Mouse (Mus musculus) MEL (cell line): ENCODE measurements around the gene Kif26b. TPM values are rescaled to one million over a fixed set of nuclear protein-coding genes. Genes with fewer than 3 reads are reported as not detected.

Source experiments
- DNase-seq: peaks from one replicate; pipeline ENCODE4 v3.0.0; 2011; ENCODE audit warnings: low read depth, low spot score
- H3K27ac ChIP-seq: 2 replicates; pipeline ENCODE4 v1.5.1; 2012; ENCODE audit warnings: low read depth, mild to moderate bottlenecking, control low read depth, low read length, moderate library complexity; ENCODE audit not compliant: control insufficient read depth
- H3K27me3 ChIP-seq, 2 experiments: fragments of 150-350 bp in 1 of 2; sonication (generic) in 1 of 2; 2 replicates each; pipeline ENCODE4 v1.6.1; 2012; ENCODE audit warnings: low read length in 2 of 2, mild to moderate bottlenecking in 2 of 2, improper control_type of control experiment in 1 of 2, moderate library complexity in 1 of 2; ENCODE audit not compliant: insufficient read depth in 2 of 2, control insufficient read depth in 1 of 2
- H3K36me3 ChIP-seq, 2 experiments: 2 replicates each; pipeline ENCODE4 v1.6.1; 2012 to 2014; ENCODE audit warnings: low read length in 2 of 2, improper control_type of control experiment in 1 of 2, inconsistent platforms in 1 of 2, mild to moderate bottlenecking in 1 of 2; ENCODE audit not compliant: insufficient read depth in 2 of 2, control insufficient read depth in 1 of 2
- H3K4me1 ChIP-seq, 2 experiments: fragments of 150-350 bp in 1 of 2; sonication (generic) in 1 of 2; 2 replicates each; pipeline ENCODE4 v1.6.1; 2012; ENCODE audit warnings: low read length in 2 of 2, improper control_type of control experiment in 1 of 2, mild to moderate bottlenecking in 1 of 2; ENCODE audit not compliant: insufficient read depth in 2 of 2, control insufficient read depth in 1 of 2
- H3K4me3 ChIP-seq, 2 experiments: fragments of 150-350 bp in 1 of 2; sonication (generic) in 1 of 2; 2 replicates each; pipeline ENCODE4 v1.5.1; 2012; ENCODE audit warnings: low read depth in 2 of 2, low read length in 2 of 2, mild to moderate bottlenecking in 2 of 2, moderate library complexity in 2 of 2, control low read depth in 1 of 2, improper control_type of control experiment in 1 of 2; ENCODE audit not compliant: control insufficient read depth in 1 of 2, insufficient read depth in 1 of 2
- H3K79me2 ChIP-seq: 2 replicates; pipeline ENCODE4 v1.6.1; 2012; ENCODE audit warnings: mild to moderate bottlenecking, low read length, moderate library complexity; ENCODE audit not compliant: control insufficient read depth, poor library complexity, insufficient read depth
- H3K9ac ChIP-seq: 2 replicates; pipeline ENCODE4 v1.6.1; 2012; ENCODE audit warnings: low read depth, mild to moderate bottlenecking, control low read depth, low read length, moderate library complexity; ENCODE audit not compliant: control insufficient read depth, poor library complexity, severe bottlenecking
- H3K9me3 ChIP-seq: fragments of 150-350 bp; sonication (generic); replicated peaks from 2 replicates; pipeline ENCODE4 v1.6.1; 2012; ENCODE audit warnings: mild to moderate bottlenecking, low read length, improper control_type of control experiment, moderate library complexity; ENCODE audit not compliant: insufficient read depth
- CHD1 ChIP-seq: IDR thresholded peaks from 2 replicates; pipeline ENCODE4 v1.6.1; 2012; ENCODE audit warnings: low read depth, mild to moderate bottlenecking, inconsistent platforms, low read length, improper control_type of control experiment
- CHD2 ChIP-seq: IDR thresholded peaks from 2 replicates; pipeline ENCODE4 v1.6.1; 2011; ENCODE audit warnings: low read length, improper control_type of control experiment
- CTCF ChIP-seq, 3 experiments: IDR thresholded peaks in 2 of 3; conservative IDR thresholded peaks in 1 of 3; 2 replicates each; pipeline ENCODE4 v1.5.1; 2011 to 2012; ENCODE audit warnings: low read length in 3 of 3, low read depth in 2 of 3, mild to moderate bottlenecking in 2 of 3, improper control_type of control experiment in 1 of 3, inconsistent platforms in 1 of 3, mixed read lengths in 1 of 3, moderate library complexity in 1 of 3; ENCODE audit not compliant: control insufficient read depth in 1 of 3, insufficient read depth in 1 of 3, poor library complexity in 1 of 3, severe bottlenecking in 1 of 3
- E2F4 ChIP-seq: IDR thresholded peaks from 2 replicates; pipeline ENCODE4 v1.6.1; 2011; ENCODE audit warnings: low read depth, low read length, improper control_type of control experiment, borderline replicate concordance
- ETS1 ChIP-seq: IDR thresholded peaks from 2 replicates; pipeline ENCODE4 v1.6.1; 2012; ENCODE audit warnings: low read depth, mild to moderate bottlenecking, inconsistent platforms, low read length, improper control_type of control experiment, moderate library complexity
- GABPA ChIP-seq: IDR thresholded peaks from 2 replicates; pipeline ENCODE4 v1.6.1; 2012; ENCODE audit warnings: low read depth, mild to moderate bottlenecking, inconsistent platforms, low read length, improper control_type of control experiment, moderate library complexity
- HCFC1 ChIP-seq: IDR thresholded peaks from 2 replicates; pipeline ENCODE4 v1.6.1; 2012; ENCODE audit warnings: low read depth, mild to moderate bottlenecking, inconsistent platforms, low read length, improper control_type of control experiment, moderate library complexity
- JUND ChIP-seq: IDR thresholded peaks from 2 replicates; pipeline ENCODE4 v1.6.1; 2011; ENCODE audit warnings: low read depth, mild to moderate bottlenecking, improper control_type of control experiment, low read length
- KAT2A ChIP-seq: conservative IDR thresholded peaks from 2 replicates; pipeline ENCODE4 v1.6.1; 2012; ENCODE audit warnings: low read depth, low read length, improper control_type of control experiment, inconsistent platforms
- MAFK ChIP-seq: IDR thresholded peaks from 2 replicates; pipeline ENCODE4 v1.6.1; 2011; ENCODE audit warnings: low read depth, mild to moderate bottlenecking, low read length, improper control_type of control experiment, borderline replicate concordance
- MAX ChIP-seq: IDR thresholded peaks from 2 replicates; pipeline ENCODE4 v1.6.1; 2011; ENCODE audit warnings: low read length, improper control_type of control experiment
- MAZ ChIP-seq: IDR thresholded peaks from 2 replicates; pipeline ENCODE4 v1.6.1; 2012; ENCODE audit warnings: low read depth, mild to moderate bottlenecking, inconsistent platforms, low read length, improper control_type of control experiment
- MEF2A ChIP-seq: IDR thresholded peaks from 2 replicates; pipeline ENCODE4 v1.6.1; 2014; ENCODE audit warnings: low read depth, mild to moderate bottlenecking, inconsistent platforms, low read length, improper control_type of control experiment; ENCODE audit not compliant: poor library complexity, insufficient replicate concordance, severe bottlenecking; ENCODE audit errors: extremely low read depth
- MXI1 ChIP-seq: IDR thresholded peaks from 2 replicates; pipeline ENCODE4 v1.6.1; 2011; ENCODE audit warnings: mild to moderate bottlenecking, low read depth, low read length, improper control_type of control experiment
- MYB ChIP-seq: IDR thresholded peaks from 2 replicates; pipeline ENCODE4 v1.6.1; 2011; ENCODE audit warnings: mild to moderate bottlenecking, low read depth, low read length, improper control_type of control experiment
- MYC ChIP-seq: IDR thresholded peaks from 2 replicates; pipeline ENCODE4 v1.6.1; 2011; ENCODE audit warnings: low read depth, mild to moderate bottlenecking, low read length, improper control_type of control experiment, moderate library complexity
- NRF1 ChIP-seq: IDR thresholded peaks from 2 replicates; pipeline ENCODE4 v1.6.1; 2014; ENCODE audit warnings: low read depth, mild to moderate bottlenecking, inconsistent platforms, low read length, improper control_type of control experiment, moderate library complexity; ENCODE audit not compliant: poor library complexity, insufficient read depth, severe bottlenecking
- POLR2AphosphoS5 ChIP-seq: IDR thresholded peaks from 2 replicates; pipeline ENCODE4 v1.6.1; 2012; ENCODE audit warnings: low read depth, borderline replicate concordance, mild to moderate bottlenecking, inconsistent platforms, low read length, moderate library complexity, mixed read lengths
- RAD21 ChIP-seq: IDR thresholded peaks from 2 replicates; pipeline ENCODE4 v1.6.1; 2011; ENCODE audit warnings: mild to moderate bottlenecking, low read depth, low read length, improper control_type of control experiment
- RCOR1 ChIP-seq: IDR thresholded peaks from 2 replicates; pipeline ENCODE4 v1.6.1; 2012; ENCODE audit warnings: low read depth, mild to moderate bottlenecking, inconsistent platforms, low read length, improper control_type of control experiment
- TAL1 ChIP-seq: IDR thresholded peaks from 2 replicates; pipeline ENCODE4 v1.6.1; 2012; ENCODE audit warnings: mild to moderate bottlenecking, inconsistent platforms, low read length, moderate library complexity, mixed read lengths
- TBP ChIP-seq: IDR thresholded peaks from 2 replicates; pipeline ENCODE4 v1.8.0; 2011; ENCODE audit warnings: low read depth, low read length, improper control_type of control experiment
- TCF12 ChIP-seq: IDR thresholded peaks from 2 replicates; pipeline ENCODE4 v1.6.1; 2014; ENCODE audit warnings: low read depth, mild to moderate bottlenecking, inconsistent platforms, low read length, improper control_type of control experiment, moderate library complexity
- UBTF ChIP-seq: IDR thresholded peaks from 2 replicates; pipeline ENCODE4 v1.6.1; 2012; ENCODE audit warnings: low read depth, mild to moderate bottlenecking, inconsistent platforms, low read length, improper control_type of control experiment, moderate library complexity, borderline replicate concordance; ENCODE audit not compliant: insufficient read depth
- USF1 ChIP-seq: IDR thresholded peaks from 2 replicates; pipeline ENCODE4 v1.6.1; 2014; ENCODE audit warnings: low read depth, mild to moderate bottlenecking, inconsistent platforms, low read length, improper control_type of control experiment, moderate library complexity
- USF2 ChIP-seq, 2 experiments: IDR thresholded peaks; 2 replicates each; pipeline ENCODE4 v1.6.1; 2011 to 2012; ENCODE audit warnings: improper control_type of control experiment in 2 of 2, low read length in 2 of 2, borderline replicate concordance in 1 of 2, inconsistent platforms in 1 of 2, low read depth in 1 of 2, mild to moderate bottlenecking in 1 of 2; ENCODE audit not compliant: insufficient read depth in 1 of 2
- ZC3H11A ChIP-seq: IDR thresholded peaks from 2 replicates; pipeline ENCODE4 v1.6.1; 2012; ENCODE audit warnings: low read depth, mild to moderate bottlenecking, inconsistent platforms, low read length, improper control_type of control experiment
- ZMIZ1 ChIP-seq: IDR thresholded peaks from 2 replicates; pipeline ENCODE4 v1.6.1; 2012; ENCODE audit warnings: low read depth, mild to moderate bottlenecking, inconsistent platforms, low read length, improper control_type of control experiment, moderate library complexity
- polyA plus RNA-seq, 2 experiments: library from polyadenylated mRNA; stranded (reverse) in 1 of 2; unstranded in 1 of 2; fragments of >175 nt in 1 of 2; fragments of >200 nt in 1 of 2; gene quantifications; 2 replicates each; pipeline versions ENCODE4 v1.2.1 to v1.2.4; 2012; ENCODE audit warnings: low replicate concordance in 2 of 2, low read depth in 1 of 2; ENCODE audit not compliant: insufficient read length in 2 of 2, insufficient read depth in 1 of 2, missing spikeins in 1 of 2
- total RNA-seq: library from RNA; depleted of rRNA; stranded (reverse); fragments of 300-350 nt; gene quantifications from 2 replicates; pipeline ENCODE4 v1.2.3, GENCODE M21; 2012

Gene Kif26b
- total and polyA plus RNA-seq, 3 experiments = 0.08 to 0.50 TPM; not detected in 1

DNA sequence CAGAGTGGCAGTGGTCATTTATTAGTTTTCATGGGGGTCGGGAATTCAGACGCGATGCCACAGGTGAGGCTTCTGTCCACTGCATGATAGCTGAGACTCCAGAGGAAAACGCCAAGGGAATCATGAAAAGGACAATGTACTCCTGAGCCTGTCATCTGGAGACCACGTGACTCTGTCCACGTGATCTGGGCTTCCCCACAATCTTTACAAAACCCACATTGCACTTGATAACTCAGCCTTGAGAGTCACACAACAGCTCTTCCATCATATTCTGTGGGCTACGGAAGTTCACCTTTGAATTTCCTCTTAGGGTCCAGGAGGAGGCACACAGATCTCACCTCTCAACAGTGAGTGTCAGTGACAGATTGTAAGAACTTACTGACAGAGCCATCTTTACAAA is 290.1 kb downstream of the Kif26b start:
- H3K9me3 ChIP-seq = no peaks in the 10 kb centered on the region
- peak; percentile 12 for DNase-seq
- H3K27ac ChIP-seq = no peak overlapping the region
- no peaks in the 10 kb centered on the region for H3K36me3 ChIP-seq
- no peaks in the 10 kb centered on the region for H3K4me1 ChIP-seq
- no peaks in the 10 kb centered on the region for H3K27me3 ChIP-seq
- no peak overlapping the region for H3K4me3 ChIP-seq
- no peaks in the 10 kb centered on the region for H3K79me2 ChIP-seq
- H3K9ac ChIP-seq = no peak overlapping the region
- TF ChIP-seq MYB (no peak), CHD2 (no peak), TCF12 (no peak), ZMIZ1 (no peak), E2F4 (no peak), USF2 (IDR thresholded peaks at IDR 0.05; ENCODE audit: borderline replicate concordance in 1 of 2, insufficient read depth in 1 of 2, low read depth in 1 of 2, low read length in 2 of 2) (peak; percentile 37 to 82; a peak in 2 of 4 replicates), CTCF (IDR thresholded peaks at IDR 0.05 in 2 of 3, conservative IDR thresholded peaks at IDR 0.05 in 1 of 3; ENCODE audit: control insufficient read depth in 1 of 3, insufficient read depth in 1 of 3, low read depth in 2 of 3, low read length in 3 of 3, poor library complexity in 1 of 3, severe bottlenecking in 1 of 3) (no peak), USF1 (peak; percentile 91), NRF1 (no peak), ETS1 (no peak), JUND (no peak), TAL1 (no peak), MYC (no peak), GABPA (no peak), MEF2A (no peak), KAT2A (no peak), TBP (peak; percentile 58; the same call in 1 of the 2 replicates), HCFC1 (no peak), MXI1 (no peak), MAZ (no peak), RAD21 (no peak), ZC3H11A (no peak), CHD1 (no peak), MAX (peak; percentile 85), RCOR1 (no peak), UBTF (no peak), MAFK (no peak), POLR2AphosphoS5 (no peak)
